Mouse (Mus musculus): ENCODE results near the gene Sh3d19. TPM values are rescaled to one million over a fixed set of nuclear protein-coding genes. Genes with fewer than 3 reads are reported as not detected.
A peak's percentile ranks its signal among the peaks of the same experiment; 100 is the strongest.

The Sh3d19 gene
- polyA plus RNA-seq (2014; fragmentation: Nextera tagmentation; extraction: Ambion mirVana), result 10.9 and 11.0 TPM in 2 replicates

DNA sequence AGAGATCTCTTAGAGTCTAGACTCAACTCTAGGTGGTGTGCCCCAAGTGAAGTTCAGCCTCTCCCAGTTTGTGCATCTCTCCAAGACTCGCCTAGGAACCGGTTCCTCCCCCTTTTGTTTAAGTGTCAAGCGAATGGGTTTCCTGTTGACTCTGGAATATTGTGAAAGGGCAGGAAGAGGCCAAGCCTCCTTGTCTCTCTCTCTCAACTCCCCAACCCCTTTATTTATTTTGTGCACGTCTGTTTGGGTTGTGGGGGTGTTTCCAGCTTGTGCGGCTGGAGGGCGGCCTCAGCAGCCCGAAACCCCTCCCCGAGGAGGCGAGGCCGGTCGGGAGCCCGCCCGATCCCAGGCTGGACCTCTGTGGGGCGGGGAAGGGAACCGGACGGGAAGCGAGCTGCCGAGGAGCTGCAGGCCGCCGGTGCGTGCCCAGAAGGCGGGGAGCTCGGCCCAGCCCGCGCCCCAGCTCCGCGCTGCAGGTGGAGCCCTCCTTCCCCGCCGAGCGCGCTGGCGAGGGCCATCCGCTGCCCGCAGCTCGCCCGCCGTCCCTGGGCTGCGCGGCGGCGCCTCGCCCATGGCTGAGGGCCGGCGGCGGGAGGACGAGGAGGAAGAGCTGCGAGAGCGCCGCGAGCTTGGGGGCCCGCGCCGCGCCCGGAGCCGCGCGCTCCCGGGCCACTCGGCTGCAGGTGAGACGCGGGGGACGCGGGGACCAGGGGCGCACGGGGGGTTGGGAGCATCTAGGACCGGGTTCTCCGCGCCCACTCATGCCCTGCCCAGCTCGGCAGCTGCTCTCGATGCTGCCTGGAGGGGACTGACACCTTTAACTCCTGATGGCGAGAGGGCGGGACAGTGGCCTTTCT, at the start of gene Sh3d19:
Gene Sh3d19, plus strand, starts transcription at position 368 of the 857 bp plus-strand sequence.
- Histone ChIP-seq H3K27me3 (ENCODE audit: control insufficient read depth, insufficient read depth, low read length) (no peaks in the 10 kb centered on the region), H3K36me3 (ENCODE audit: control insufficient read depth, insufficient read depth, low read length) (no peaks in the 10 kb centered on the region), H3K4me3 (ENCODE audit: low read depth, low read length) (peak within 1 kb of the TSS; percentile 70), H3K9me3 (ENCODE audit: control insufficient read depth, low read length) (no peaks in the 10 kb centered on the region), H3K4me2 (ENCODE audit: low read depth, low read length, severe bottlenecking) (peak within 1 kb of the TSS; percentile 85), H3K9ac (ENCODE audit: low read length) (peak within 1 kb of the TSS; percentile 83), H3K4me1 (replicated peaks; ENCODE audit: control insufficient read depth, insufficient read depth, low read length) (peaks cover 4% of the 10 kb centered on the region), H3K27ac (ENCODE audit: low read depth, low read length) (no peak within 1 kb of the TSS)
- ATAC-seq (replicated peaks; ENCODE audit: low FRiP score), result peak; percentile 92
- WGBS, result under 1% methylated on average over 58 of the region's 73 CpGs
- DNase-seq (ENCODE audit: low spot score), result peak; percentile 85

DNA sequence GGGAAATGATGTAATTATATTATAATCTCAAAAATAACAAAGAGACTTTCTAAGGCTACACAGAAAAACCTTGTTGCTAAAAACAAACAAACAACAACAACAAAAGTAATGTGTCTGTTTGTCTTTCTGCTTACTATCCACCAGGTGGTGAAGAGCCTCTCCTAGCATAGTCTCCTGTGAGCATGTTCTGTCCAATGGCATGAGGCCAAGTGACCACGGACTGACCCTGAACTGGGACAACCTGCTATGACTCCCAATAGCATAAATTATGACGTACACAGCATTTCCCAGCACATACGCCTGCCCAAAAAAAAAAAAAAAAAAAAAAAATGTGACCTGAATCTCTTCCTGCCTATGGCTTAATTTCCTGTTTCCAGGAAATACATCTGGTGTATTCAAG, 48.6 kb upstream of the Sh3d19 start:
- Histone ChIP-seq H3K27me3 (ENCODE audit: control insufficient read depth, insufficient read depth, low read length) (no peaks in the 10 kb centered on the region), H3K9me3 (ENCODE audit: control insufficient read depth, low read length) (no peaks in the 10 kb centered on the region), H3K27ac (ENCODE audit: low read depth, low read length) (no peak overlapping the region), H3K4me3 (ENCODE audit: low read depth, low read length) (no peak overlapping the region), H3K9ac (ENCODE audit: low read length) (no peak overlapping the region), H3K4me2 (ENCODE audit: low read depth, low read length, severe bottlenecking) (no peak overlapping the region), H3K4me1 (replicated peaks; ENCODE audit: control insufficient read depth, insufficient read depth, low read length) (no peaks in the 10 kb centered on the region), H3K36me3 (ENCODE audit: control insufficient read depth, insufficient read depth, low read length) (no peaks in the 10 kb centered on the region)
- WGBS, result 90% methylated on average over 3 of the region's 3 CpGs
- ATAC-seq (replicated peaks; ENCODE audit: low FRiP score), result no peak
- no peak for DNase-seq (ENCODE audit: low spot score)

DNA sequence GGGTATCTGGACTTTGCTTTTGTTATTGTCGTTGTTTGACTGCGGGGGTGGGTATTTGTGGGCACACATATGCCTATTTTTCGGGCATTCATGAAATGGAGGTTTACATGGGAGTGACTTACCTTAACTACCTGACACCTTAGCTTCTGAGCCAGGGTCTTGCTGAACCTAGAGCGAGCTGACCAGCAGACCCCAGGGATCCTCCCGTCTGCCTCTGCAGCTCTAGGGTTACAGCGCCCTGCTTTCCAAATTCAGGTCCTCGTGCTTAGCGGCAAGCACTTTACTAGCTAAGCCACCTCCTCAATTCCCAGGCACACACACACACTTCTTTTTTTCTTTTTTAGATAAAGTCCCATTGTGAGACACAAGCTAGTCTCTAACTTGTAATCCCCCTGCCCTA, 47.6 kb upstream of the Sh3d19 start:
- H3K4me1 ChIP-seq (replicated peaks; ENCODE audit: control insufficient read depth, insufficient read depth, low read length), result no peaks in the 10 kb centered on the region
- WGBS, result 70% methylated on average over 8 of the region's 8 CpGs
- H3K4me2 ChIP-seq (ENCODE audit: low read depth, low read length, severe bottlenecking), result no peak overlapping the region
- no peak overlapping the region for H3K9ac ChIP-seq (ENCODE audit: low read length)
- no peaks in the 10 kb centered on the region for H3K36me3 ChIP-seq (ENCODE audit: control insufficient read depth, insufficient read depth, low read length)
- no peak for DNase-seq (ENCODE audit: low spot score)
- no peaks in the 10 kb centered on the region for H3K9me3 ChIP-seq (ENCODE audit: control insufficient read depth, low read length)
- no peak overlapping the region for H3K27ac ChIP-seq (ENCODE audit: low read depth, low read length)
- H3K4me3 ChIP-seq (ENCODE audit: low read depth, low read length), result no peak overlapping the region
- ATAC-seq (replicated peaks; ENCODE audit: low FRiP score), result no peak
- no peaks in the 10 kb centered on the region for H3K27me3 ChIP-seq (ENCODE audit: control insufficient read depth, insufficient read depth, low read length)

DNA sequence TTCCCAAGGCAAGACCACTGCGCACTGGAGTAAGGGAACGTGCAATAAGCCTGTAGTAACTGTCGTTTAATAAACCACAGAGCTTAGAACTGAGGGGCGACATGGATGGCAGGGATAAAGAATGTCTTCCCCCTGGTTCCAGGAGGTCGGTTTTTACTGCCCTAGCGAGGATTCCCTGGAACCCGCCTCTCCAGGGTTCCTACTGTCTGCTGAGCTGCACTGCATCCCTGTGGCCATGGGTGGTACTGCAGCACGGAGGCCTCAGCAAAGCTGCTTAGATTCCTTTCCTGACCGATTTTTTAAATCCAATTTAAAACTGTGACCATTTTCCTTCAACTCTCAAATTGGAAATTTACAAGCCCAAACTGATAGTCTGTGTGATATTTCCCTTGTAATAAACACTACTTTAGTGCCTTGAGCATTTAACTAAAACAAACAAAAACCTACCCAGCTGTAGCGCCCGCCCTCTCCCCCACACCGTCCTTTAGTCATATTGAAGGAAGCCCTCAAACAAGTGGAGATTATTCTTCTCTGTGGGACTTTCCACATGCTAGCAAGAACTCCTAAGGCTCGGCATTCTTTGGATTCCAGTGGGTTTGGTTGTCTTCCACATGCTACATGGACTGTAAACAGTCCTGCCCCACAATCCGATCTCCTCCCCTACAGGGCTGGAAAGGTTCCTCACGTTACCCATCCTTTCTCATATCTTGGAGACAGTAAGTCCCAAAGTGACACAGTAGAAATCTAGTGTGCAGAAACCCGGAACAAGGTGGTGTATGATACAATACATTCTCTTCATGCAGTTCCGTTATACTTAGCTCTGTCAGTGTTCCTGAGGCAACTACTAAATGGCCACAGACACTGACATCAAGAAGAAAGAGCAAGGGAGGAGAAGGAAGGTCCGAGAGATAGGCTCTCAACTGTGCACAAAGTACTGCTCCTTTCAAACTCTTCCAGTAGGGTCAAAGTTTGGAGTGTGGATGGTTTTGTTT, 46.7 kb upstream of the Sh3d19 start:
- Histone ChIP-seq H3K4me1 (replicated peaks; ENCODE audit: control insufficient read depth, insufficient read depth, low read length) (no peaks in the 10 kb centered on the region), H3K36me3 (ENCODE audit: control insufficient read depth, insufficient read depth, low read length) (no peaks in the 10 kb centered on the region), H3K27me3 (ENCODE audit: control insufficient read depth, insufficient read depth, low read length) (no peaks in the 10 kb centered on the region), H3K4me3 (ENCODE audit: low read depth, low read length) (no peak overlapping the region), H3K27ac (ENCODE audit: low read depth, low read length) (no peak overlapping the region), H3K4me2 (ENCODE audit: low read depth, low read length, severe bottlenecking) (no peak overlapping the region), H3K9me3 (ENCODE audit: control insufficient read depth, low read length) (no peaks in the 10 kb centered on the region), H3K9ac (ENCODE audit: low read length) (no peak overlapping the region)
- DNase-seq (ENCODE audit: low spot score) (peak; percentile 86), ATAC-seq (replicated peaks; ENCODE audit: low FRiP score) (no peak)
- 50% methylated on average over 18 of the region's 18 CpGs for WGBS

DNA sequence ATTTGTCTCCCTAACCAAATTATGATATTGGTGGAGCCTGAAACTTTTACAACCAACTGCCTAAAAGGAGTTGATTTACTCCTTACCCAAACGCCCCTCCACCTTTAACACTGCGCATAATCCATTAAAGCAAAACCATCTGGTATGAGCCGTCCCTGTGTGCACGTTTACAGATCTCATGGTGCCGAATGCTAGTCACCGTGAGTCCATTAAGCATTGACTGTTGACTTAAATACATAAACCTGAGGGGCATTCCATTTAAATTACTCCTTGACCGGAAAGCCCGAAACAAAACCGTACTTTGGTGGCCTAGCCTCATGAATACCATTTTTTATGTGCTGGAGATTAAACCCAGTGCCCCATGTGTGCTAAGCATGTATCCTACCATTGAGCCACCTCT, 43.6 kb upstream of the Sh3d19 start:
- H3K4me1 ChIP-seq (replicated peaks; ENCODE audit: control insufficient read depth, insufficient read depth, low read length), result no peaks in the 10 kb centered on the region
- no peak overlapping the region for H3K4me2 ChIP-seq (ENCODE audit: low read depth, low read length, severe bottlenecking)
- ATAC-seq (replicated peaks; ENCODE audit: low FRiP score) (no peak), DNase-seq (ENCODE audit: low spot score) (no peak)
- no peaks in the 10 kb centered on the region for H3K27me3 ChIP-seq (ENCODE audit: control insufficient read depth, insufficient read depth, low read length)
- no peak overlapping the region for H3K9ac ChIP-seq (ENCODE audit: low read length)
- H3K9me3 ChIP-seq (ENCODE audit: control insufficient read depth, low read length), result no peaks in the 10 kb centered on the region
- H3K4me3 ChIP-seq (ENCODE audit: low read depth, low read length), result no peak overlapping the region
- H3K36me3 ChIP-seq (ENCODE audit: control insufficient read depth, insufficient read depth, low read length), result no peaks in the 10 kb centered on the region
- H3K27ac ChIP-seq (ENCODE audit: low read depth, low read length), result no peak overlapping the region
- 78% methylated on average over 9 of the region's 9 CpGs for WGBS

DNA sequence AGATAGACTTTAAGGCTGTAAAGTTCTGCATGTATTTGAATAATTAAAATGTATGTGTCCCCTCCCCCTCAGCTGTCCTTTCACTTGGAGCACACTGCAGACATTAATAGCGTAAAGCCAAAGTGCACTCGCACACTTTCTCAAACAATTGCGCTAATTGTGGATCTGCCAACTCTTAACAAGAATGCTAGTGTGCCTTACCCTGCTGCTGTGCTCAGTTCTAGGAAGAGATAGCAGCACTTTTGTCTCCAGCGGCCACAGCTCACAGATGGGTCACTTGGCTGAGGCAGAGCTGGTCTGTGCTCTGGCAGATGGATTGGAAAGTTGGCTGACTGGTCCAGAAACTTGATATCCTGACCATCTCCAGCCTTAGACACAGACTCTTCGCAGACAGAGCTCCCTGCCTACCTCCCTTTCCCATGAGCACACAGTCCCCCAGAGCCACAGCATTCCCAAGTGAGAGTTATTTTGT, 42.7 kb upstream of the Sh3d19 start:
- no peak for DNase-seq (ENCODE audit: low spot score)
- H3K4me3 ChIP-seq (ENCODE audit: low read depth, low read length), result no peak overlapping the region
- H3K27ac ChIP-seq (ENCODE audit: low read depth, low read length), result no peak overlapping the region
- WGBS, result 90% methylated on average over 5 of the region's 5 CpGs
- H3K27me3 ChIP-seq (ENCODE audit: control insufficient read depth, insufficient read depth, low read length), result no peaks in the 10 kb centered on the region
- no peak overlapping the region for H3K4me2 ChIP-seq (ENCODE audit: low read depth, low read length, severe bottlenecking)
- no peaks in the 10 kb centered on the region for H3K36me3 ChIP-seq (ENCODE audit: control insufficient read depth, insufficient read depth, low read length)
- no peak for ATAC-seq (replicated peaks; ENCODE audit: low FRiP score)
- H3K4me1 ChIP-seq (replicated peaks; ENCODE audit: control insufficient read depth, insufficient read depth, low read length), result no peaks in the 10 kb centered on the region
- no peak overlapping the region for H3K9ac ChIP-seq (ENCODE audit: low read length)
- no peaks in the 10 kb centered on the region for H3K9me3 ChIP-seq (ENCODE audit: control insufficient read depth, low read length)

DNA sequence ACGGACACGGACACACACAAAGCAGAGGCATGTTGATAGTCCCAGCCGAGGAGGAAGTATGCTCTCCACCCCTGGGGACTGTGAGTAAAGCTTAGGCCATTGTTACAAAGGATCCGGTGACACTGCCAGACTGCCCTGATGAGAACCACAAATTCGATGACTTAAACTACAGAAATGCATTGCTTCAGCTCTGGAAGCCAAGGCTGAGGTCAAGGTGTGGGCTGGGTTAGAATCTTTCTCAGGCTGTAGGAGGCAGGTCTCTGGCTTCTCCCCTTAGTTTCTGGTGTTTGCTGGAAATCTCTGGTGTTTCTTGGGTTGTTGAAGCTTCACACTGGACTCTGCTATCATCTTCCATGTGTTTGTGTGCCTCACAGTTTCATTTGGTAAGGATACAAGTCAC, 41.2 kb upstream of the Sh3d19 start:
- WGBS, result 91% methylated on average over 5 of the region's 5 CpGs
- no peak for DNase-seq (ENCODE audit: low spot score)
- H3K36me3 ChIP-seq (ENCODE audit: control insufficient read depth, insufficient read depth, low read length), result no peaks in the 10 kb centered on the region

DNA sequence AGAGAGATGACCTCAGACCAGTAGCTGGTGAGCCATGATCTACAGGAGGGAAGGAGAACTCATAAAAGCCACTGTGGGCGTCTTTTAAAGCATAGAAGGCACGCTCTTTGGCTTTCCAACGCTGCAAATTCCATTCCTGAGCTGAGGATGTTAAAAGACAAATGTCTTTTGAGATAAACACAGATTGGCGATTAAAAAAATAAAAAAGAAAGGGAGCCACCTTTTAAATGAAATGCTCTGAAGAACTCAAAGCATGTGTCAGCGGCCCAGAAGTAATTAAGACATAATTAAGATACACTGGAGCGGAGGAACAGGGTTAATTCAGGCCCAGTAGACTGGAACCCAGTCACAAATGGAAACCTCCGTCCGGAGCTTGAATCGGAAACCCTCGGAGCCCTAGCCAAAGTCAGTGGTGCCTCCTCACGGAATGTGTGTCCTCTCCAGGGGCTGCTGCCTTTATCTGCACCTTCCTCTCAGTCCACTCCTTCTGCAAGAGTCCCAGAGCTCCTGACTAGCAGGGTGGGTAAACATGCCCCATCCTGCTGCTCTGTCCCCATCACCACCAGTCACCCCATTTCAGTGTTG, 40.1 kb upstream of the Sh3d19 start:
- H3K9me3 ChIP-seq (ENCODE audit: control insufficient read depth, low read length), result no peaks in the 10 kb centered on the region

More for the DNA sequence above, 41.2 kb upstream of the Sh3d19 start:
- Histone ChIP-seq H3K4me3 (ENCODE audit: low read depth, low read length) (no peak overlapping the region), H3K9ac (ENCODE audit: low read length) (no peak overlapping the region), H3K4me2 (ENCODE audit: low read depth, low read length, severe bottlenecking) (no peak overlapping the region), H3K27ac (ENCODE audit: low read depth, low read length) (no peak overlapping the region), H3K9me3 (ENCODE audit: control insufficient read depth, low read length) (no peaks in the 10 kb centered on the region), H3K27me3 (ENCODE audit: control insufficient read depth, insufficient read depth, low read length) (no peaks in the 10 kb centered on the region), H3K4me1 (replicated peaks; ENCODE audit: control insufficient read depth, insufficient read depth, low read length) (no peaks in the 10 kb centered on the region)
- no peak for ATAC-seq (replicated peaks; ENCODE audit: low FRiP score)

More for the DNA sequence above, 40.1 kb upstream of the Sh3d19 start:
- H3K4me1 ChIP-seq (replicated peaks; ENCODE audit: control insufficient read depth, insufficient read depth, low read length), result no peaks in the 10 kb centered on the region
- H3K9ac ChIP-seq (ENCODE audit: low read length), result no peak overlapping the region
- H3K4me3 ChIP-seq (ENCODE audit: low read depth, low read length), result no peak overlapping the region
- H3K4me2 ChIP-seq (ENCODE audit: low read depth, low read length, severe bottlenecking), result no peak overlapping the region
- H3K27ac ChIP-seq (ENCODE audit: low read depth, low read length), result no peak overlapping the region
- H3K27me3 ChIP-seq (ENCODE audit: control insufficient read depth, insufficient read depth, low read length), result no peaks in the 10 kb centered on the region
- WGBS, result 25% methylated on average over 11 of the region's 11 CpGs
- ATAC-seq (replicated peaks; ENCODE audit: low FRiP score) (no peak), DNase-seq (ENCODE audit: low spot score) (no peak)
- no peaks in the 10 kb centered on the region for H3K36me3 ChIP-seq (ENCODE audit: control insufficient read depth, insufficient read depth, low read length)

All from forebrain, embryonic 11.5 days (tissue).